Mouse (Mus musculus) lung, postnatal 0 days (tissue): ENCODE measurements around the gene Mfsd11. TPM values are rescaled to one million over a fixed set of nuclear protein-coding genes. Genes with fewer than 3 reads are reported as not detected.
"Not testable (repeated sequence)": the region's sequence is repeated elsewhere in the genome, so short reads cannot be mapped to it uniquely, and the experiment has no call there.

Experiments
- ATAC-seq: fragments of 200-750 bp; cut with Nextera tagmentation; 2 replicates; pipeline ENCODE4 v1.8.0; 2017; ENCODE audit warnings: moderate library complexity
- DNase-seq: peaks from one replicate; pipeline ENCODE4 v3.0.0-alpha.2; 2016; ENCODE audit warnings: low spot score
- H3K27ac ChIP-seq: fragments of 300-500 bp; sonication (generic); 2 replicates; pipeline ENCODE4 v1.5.1; 2014; ENCODE audit warnings: antibody characterized with exemption, mild to moderate bottlenecking, low read length, mixed read lengths
- H3K27me3 ChIP-seq: fragments of 300-500 bp; sonication (generic); replicated peaks from 2 replicates; pipeline ENCODE4 v1.6.1; 2014; ENCODE audit warnings: low read length, mixed read lengths; ENCODE audit not compliant: insufficient read depth
- H3K36me3 ChIP-seq: fragments of 300-500 bp; sonication (generic); 2 replicates; pipeline ENCODE4 v1.6.1; 2014; ENCODE audit warnings: low read length, mixed read lengths; ENCODE audit not compliant: insufficient read depth
- H3K4me1 ChIP-seq: fragments of 300-500 bp; sonication (generic); 2 replicates; pipeline ENCODE4 v1.6.1; 2014; ENCODE audit warnings: antibody characterized with exemption, low read depth, low read length, mixed read lengths; ENCODE audit not compliant: insufficient read depth
- H3K4me2 ChIP-seq: fragments of 300-500 bp; sonication (generic); replicated peaks from 2 replicates; pipeline ENCODE4 v1.6.1; 2014; ENCODE audit warnings: low read depth, mild to moderate bottlenecking, low read length, moderate library complexity, mixed read lengths
- H3K4me3 ChIP-seq: fragments of 300-500 bp; sonication (generic); 2 replicates; pipeline ENCODE4 v1.5.1; 2014; ENCODE audit warnings: low read depth, low read length
- H3K9ac ChIP-seq: fragments of 300-500 bp; sonication (generic); replicated peaks from 2 replicates; pipeline ENCODE4 v1.6.1; 2014; ENCODE audit warnings: low read depth, mild to moderate bottlenecking
- H3K9me3 ChIP-seq: fragments of 300-500 bp; sonication (generic); 2 replicates; pipeline ENCODE4 v1.6.1; 2016; ENCODE audit warnings: low read length, mixed read lengths
- CTCF ChIP-seq: IDR thresholded peaks from 2 replicates; pipeline ENCODE4 v1.5.1; 2016; ENCODE audit warnings: antibody characterized with exemption, mild to moderate bottlenecking
- EP300 ChIP-seq: IDR thresholded peaks from 2 replicates; pipeline ENCODE4 v1.6.1; 2016; ENCODE audit warnings: antibody characterized with exemption, mild to moderate bottlenecking, control low read depth
- WGBS: fragments of 180-500 bp; shearing (Covaris S2); extraction: QIAGEN DNeasy Blood & Tissue Kit; methylation state at CpG from one replicate; pipeline ENCODE4 v1.1.7; 2014; 5-methylcytosine and 5-hydroxymethylcytosine counted together
- polyA plus RNA-seq: library from polyadenylated mRNA; unstranded; fragments of >200 nt; fragmentation: Nextera tagmentation; extraction: Ambion mirVana; gene quantifications from 2 replicates; pipeline ENCODE4 v1.2.1, GENCODE M21; 2015

Mfsd11 gene
- polyA plus RNA-seq, 1 experiment from 2014 or later, result 44.7 TPM

- Histone ChIP-seq H3K4me2 (no peak overlapping the region), H3K36me3 (0 out of 2 replicates have a peak, but pooled peaks cover 5% of the 10 kb centered on the region), H3K9me3 (no peaks in the 10 kb centered on the region), H3K4me3 (no peak overlapping the region), H3K4me1 (peaks cover 6% of the 10 kb centered on the region), H3K9ac (no peak overlapping the region), H3K27ac (no peak overlapping the region), H3K27me3 (no peaks in the 10 kb centered on the region)
- ATAC-seq (no peak), DNase-seq (no peak)
- TF ChIP-seq CTCF, result no peak
- TF ChIP-seq EP300, result no peak
- WGBS, result 65% methylated on average over 4 of the region's 4 CpGs
Measured at GRCm38 (mm10) chr11:116846593-116847181, 5.6 kb upstream of the Mfsd11 start.

- Histone ChIP-seq H3K27ac (no peak overlapping the region), H3K9ac (no peak overlapping the region), H3K4me3 (no peak overlapping the region), H3K4me2 (no peak overlapping the region), H3K4me1 (peaks cover 5% of the 10 kb centered on the region), H3K9me3 (no peaks in the 10 kb centered on the region), H3K36me3 (0 out of 2 replicates have a peak, but pooled peaks cover 5% of the 10 kb centered on the region), H3K27me3 (no peaks in the 10 kb centered on the region)
- DNase-seq (no peak), ATAC-seq (no peak)
- WGBS, result 89% methylated on average over 3 of the region's 3 CpGs
- TF ChIP-seq CTCF, result no peak
- no peak for TF ChIP-seq EP300
Measured at GRCm38 (mm10) chr11:116847187-116848085, 4.8 kb upstream of the Mfsd11 start.

GRCm38 (mm10) chr11:116848086-116848876 lies 4.0 kb upstream of the Mfsd11 start:
- TF ChIP-seq CTCF (no peak), EP300 (no peak)
- Histone ChIP-seq H3K4me2 (no peak overlapping the region), H3K9me3 (no peaks in the 10 kb centered on the region), H3K9ac (no peak overlapping the region), H3K27ac (no peak overlapping the region), H3K4me3 (no peak overlapping the region), H3K36me3 (0 out of 2 replicates have a peak, but pooled peaks cover 5% of the 10 kb centered on the region), H3K4me1 (peaks cover 5% of the 10 kb centered on the region), H3K27me3 (no peaks in the 10 kb centered on the region)
- WGBS, result 68% methylated on average over 5 of the region's 5 CpGs
- DNase-seq (no peak), ATAC-seq (no peak)

GRCm38 (mm10) chr11:116848877-116849178 lies 3.4 kb upstream of the Mfsd11 start:
- not testable (repeated sequence) for H3K4me3 ChIP-seq, H3K4me1 ChIP-seq, ATAC-seq, DNase-seq, H3K9ac ChIP-seq, H3K27ac ChIP-seq, H3K4me2 ChIP-seq, H3K9me3 ChIP-seq, H3K36me3 ChIP-seq, H3K27me3 ChIP-seq
- WGBS, result 75% methylated on average over 2 of the region's 2 CpGs

- H3K4me2 ChIP-seq, result no peak overlapping the region
- H3K4me1 ChIP-seq, result no peaks in the 10 kb centered on the region; the same call in 1 of the 2 replicates
- H3K27me3 ChIP-seq, result no peaks in the 10 kb centered on the region
- 0 out of 2 replicates have a peak, but pooled peaks cover 5% of the 10 kb centered on the region for H3K36me3 ChIP-seq
- H3K9me3 ChIP-seq, result no peaks in the 10 kb centered on the region
- H3K4me3 ChIP-seq, result no peak overlapping the region
- H3K27ac ChIP-seq, result no peak overlapping the region
- ATAC-seq (no peak), DNase-seq (no peak)
- TF ChIP-seq CTCF, result no peak
- no peak for TF ChIP-seq EP300
- H3K9ac ChIP-seq, result no peak overlapping the region
Measured at GRCm38 (mm10) chr11:116849587-116849986, 2.7 kb upstream of the Mfsd11 start.

- Histone ChIP-seq H3K9me3 (no peaks in the 10 kb centered on the region), H3K27me3 (no peaks in the 10 kb centered on the region), H3K4me3 (no peak overlapping the region), H3K36me3 (0 out of 2 replicates have a peak, but pooled peaks cover 5% of the 10 kb centered on the region), H3K4me2 (no peak overlapping the region), H3K9ac (no peak overlapping the region), H3K27ac (no peak overlapping the region), H3K4me1 (no peaks in the 10 kb centered on the region; the same call in 1 of the 2 replicates)
- 18% methylated on average over 4 of the region's 4 CpGs for WGBS
- ATAC-seq (no peak), DNase-seq (no peak)
- no peak for TF ChIP-seq CTCF
- no peak for TF ChIP-seq EP300
Measured at GRCm38 (mm10) chr11:116850085-116850484, 2.2 kb upstream of the Mfsd11 start.
